Mouse (Mus musculus): Measurements from ENCODE around the gene Ank3.
"Not testable (repeated sequence)": the region's sequence is repeated elsewhere in the genome, so short reads cannot be mapped to it uniquely, and the experiment has no call there.

Ank3 gene

GRCm38 (mm10) chr10:69398763-69399590 lies at the start of gene Ank3:
Ank3 (plus strand) TSS chr10:69398773.
- DNase-seq = no peak

- DNase-seq = no peak
Measured at GRCm38 (mm10) chr10:69351071-69351841, 47.3 kb upstream of the Ank3 start.

- no peak for DNase-seq
Measured at GRCm38 (mm10) chr10:69351842-69352211, 46.7 kb upstream of the Ank3 start.

GRCm38 (mm10) chr10:69352212-69353085 lies 46.1 kb upstream of the Ank3 start, which contains the start of gene Cdk1:
Cdk1 (minus strand) TSS chr10:69352938.
- DNase-seq = peak; percentile 93

- not testable (repeated sequence) for DNase-seq
Measured at GRCm38 (mm10) chr10:69353086-69353479, 45.5 kb upstream of the Ank3 start.

GRCm38 (mm10) chr10:69359666-69360065 lies 38.9 kb upstream of the Ank3 start:
- DNase-seq = no peak

- no peak for DNase-seq
Measured at GRCm38 (mm10) chr10:69366208-69366607, 32.4 kb upstream of the Ank3 start.

- DNase-seq = no peak
Measured at GRCm38 (mm10) chr10:69366877-69367387, 31.6 kb upstream of the Ank3 start.

- DNase-seq = no peak
Measured at GRCm38 (mm10) chr10:69369321-69369720, 29.3 kb upstream of the Ank3 start.

GRCm38 (mm10) chr10:69371441-69371840 lies 27.1 kb upstream of the Ank3 start:
- peak; percentile 38 for DNase-seq

- no peak for DNase-seq
Measured at GRCm38 (mm10) chr10:69372061-69372460, 26.5 kb upstream of the Ank3 start.

GRCm38 (mm10) chr10:69373796-69374550 lies 24.6 kb upstream of the Ank3 start:
- no peak for DNase-seq

- DNase-seq = no peak
Measured at GRCm38 (mm10) chr10:69375154-69375553, 23.4 kb upstream of the Ank3 start.

GRCm38 (mm10) chr10:69383186-69383585 lies 15.4 kb upstream of the Ank3 start:
- no peak for DNase-seq

GRCm38 (mm10) chr10:69384640-69385039 lies 13.9 kb upstream of the Ank3 start:
- DNase-seq = no peak

GRCm38 (mm10) chr10:69385136-69385535 lies 13.4 kb upstream of the Ank3 start:
- DNase-seq = no peak

- no peak for DNase-seq
Measured at GRCm38 (mm10) chr10:69386767-69387166, 11.8 kb upstream of the Ank3 start.

GRCm38 (mm10) chr10:69389511-69389910 lies 9.1 kb upstream of the Ank3 start:
- no peak for DNase-seq

- DNase-seq = no peak
Measured at GRCm38 (mm10) chr10:69398197-69398762, 293 bp upstream of the Ank3 start.

GRCm38 (mm10) chr10:69399814-69400385 lies 1.3 kb downstream of the Ank3 start:
- no peak for DNase-seq

- no peak for DNase-seq
Measured at GRCm38 (mm10) chr10:69405431-69405830, 6.9 kb downstream of the Ank3 start.
